Mouse (Mus musculus): ENCODE measurements at regions not wholly inside any gene's neighbourhood (a gene's known extent, or its start where the extent isn't known, plus 50 kb on each side); places are given as distances from the start of the nearest gene placed in this dataset.
"Not testable (repeated sequence)": the region's sequence is repeated elsewhere in the genome, so short reads cannot be mapped to it uniquely, and the experiment has no call there.

- H3K4me1 ChIP-seq (ENCODE audit: control insufficient read depth, insufficient read depth, low read length), result no peaks in the 10 kb centered on the region
These were observed 1590.0 kb downstream of the Efna5 start for GRCm38 (mm10) chr17:61291129-61291528.

GRCm38 (mm10) chr17:61288590-61288989, 1592.5 kb downstream of the Efna5 start:
- Histone ChIP-seq H3K4me1 (ENCODE audit: control insufficient read depth, insufficient read depth, low read length) (no peaks in the 10 kb centered on the region), H3K4me3 (replicated peaks; ENCODE audit: insufficient read depth, low read depth, low read length) (no peak overlapping the region), H3K27ac (ENCODE audit: insufficient read depth, low read length) (no peak overlapping the region), H3K27me3 (ENCODE audit: control insufficient read depth, insufficient read depth, low read length) (no peaks in the 10 kb centered on the region)
- no peak for DNase-seq
- WGBS, result 12% methylated on average over 2 of the region's 2 CpGs
- TF ChIP-seq CTCF (IDR thresholded peaks at IDR 0.05; ENCODE audit: borderline replicate concordance, insufficient read depth, low read depth, low read length) (no peak), POLR2A (IDR thresholded peaks at IDR 0.05; ENCODE audit: borderline replicate concordance, insufficient read depth, low read length) (no peak)

More at GRCm38 (mm10) chr17:61291129-61291528, 1590.0 kb downstream of the Efna5 start:
- no peak for DNase-seq
- WGBS, result 42% methylated on average over 3 of the region's 3 CpGs
- Histone ChIP-seq H3K27ac (ENCODE audit: insufficient read depth, low read length) (no peak overlapping the region), H3K27me3 (ENCODE audit: control insufficient read depth, insufficient read depth, low read length) (no peaks in the 10 kb centered on the region), H3K4me3 (replicated peaks; ENCODE audit: insufficient read depth, low read depth, low read length) (no peak overlapping the region)
- TF ChIP-seq CTCF (IDR thresholded peaks at IDR 0.05; ENCODE audit: borderline replicate concordance, insufficient read depth, low read depth, low read length) (no peak), POLR2A (IDR thresholded peaks at IDR 0.05; ENCODE audit: borderline replicate concordance, insufficient read depth, low read length) (no peak)

- DNase-seq, result no peak
These were observed 1607.5 kb downstream of the Efna5 start for GRCm38 (mm10) chr17:61273631-61274030.

GRCm38 (mm10) chr17:61256526-61256925, 1624.6 kb downstream of the Efna5 start:
- not testable (repeated sequence) for DNase-seq; H3K27ac ChIP-seq (ENCODE audit: insufficient read depth, low read length); H3K4me3 ChIP-seq (replicated peaks; ENCODE audit: insufficient read depth, low read depth, low read length); H3K27me3 ChIP-seq (ENCODE audit: control insufficient read depth, insufficient read depth, low read length); H3K4me1 ChIP-seq (ENCODE audit: control insufficient read depth, insufficient read depth, low read length)
- WGBS, result 73% methylated on average over 1 of the region's 1 CpGs

More at GRCm38 (mm10) chr17:61273631-61274030, 1607.5 kb downstream of the Efna5 start:
- TF ChIP-seq CTCF (IDR thresholded peaks at IDR 0.05; ENCODE audit: borderline replicate concordance, insufficient read depth, low read depth, low read length) (no peak), POLR2A (IDR thresholded peaks at IDR 0.05; ENCODE audit: borderline replicate concordance, insufficient read depth, low read length) (no peak)
- H3K27ac ChIP-seq (ENCODE audit: insufficient read depth, low read length), result no peak overlapping the region
- H3K4me1 ChIP-seq (ENCODE audit: control insufficient read depth, insufficient read depth, low read length), result no peaks in the 10 kb centered on the region
- no peaks in the 10 kb centered on the region for H3K27me3 ChIP-seq (ENCODE audit: control insufficient read depth, insufficient read depth, low read length)
- no peak overlapping the region for H3K4me3 ChIP-seq (replicated peaks; ENCODE audit: insufficient read depth, low read depth, low read length)

GRCm38 (mm10) chr17:61248411-61248810, 1632.7 kb downstream of the Efna5 start:
- WGBS, result 79% methylated on average over 3 of the region's 3 CpGs
- no peak for DNase-seq
- no peak overlapping the region for H3K27ac ChIP-seq (ENCODE audit: insufficient read depth, low read length)
- H3K4me1 ChIP-seq (ENCODE audit: control insufficient read depth, insufficient read depth, low read length), result no peaks in the 10 kb centered on the region
- no peaks in the 10 kb centered on the region for H3K27me3 ChIP-seq (ENCODE audit: control insufficient read depth, insufficient read depth, low read length)
- H3K4me3 ChIP-seq (replicated peaks; ENCODE audit: insufficient read depth, low read depth, low read length), result no peak overlapping the region
- TF ChIP-seq CTCF (IDR thresholded peaks at IDR 0.05; ENCODE audit: borderline replicate concordance, insufficient read depth, low read depth, low read length), result no peak
- no peak for TF ChIP-seq POLR2A (IDR thresholded peaks at IDR 0.05; ENCODE audit: borderline replicate concordance, insufficient read depth, low read length)

GRCm38 (mm10) chr17:61217198-61217722, 1663.9 kb downstream of the Efna5 start:
- 85% methylated on average over 7 of the region's 7 CpGs for WGBS
- no peak for DNase-seq
- no peak overlapping the region for H3K4me3 ChIP-seq (replicated peaks; ENCODE audit: insufficient read depth, low read depth, low read length)
- no peaks in the 10 kb centered on the region for H3K4me1 ChIP-seq (ENCODE audit: control insufficient read depth, insufficient read depth, low read length)
- no peak overlapping the region for H3K27ac ChIP-seq (ENCODE audit: insufficient read depth, low read length)
- no peaks in the 10 kb centered on the region for H3K27me3 ChIP-seq (ENCODE audit: control insufficient read depth, insufficient read depth, low read length)
- TF ChIP-seq POLR2A (IDR thresholded peaks at IDR 0.05; ENCODE audit: borderline replicate concordance, insufficient read depth, low read length) (no peak), CTCF (IDR thresholded peaks at IDR 0.05; ENCODE audit: borderline replicate concordance, insufficient read depth, low read depth, low read length) (no peak)

GRCm38 (mm10) chr17:61204316-61204715, 1676.8 kb downstream of the Efna5 start:
- H3K27ac ChIP-seq (ENCODE audit: insufficient read depth, low read length), result no peak overlapping the region
- no peak for TF ChIP-seq POLR2A (IDR thresholded peaks at IDR 0.05; ENCODE audit: borderline replicate concordance, insufficient read depth, low read length)
- no peak for TF ChIP-seq CTCF (IDR thresholded peaks at IDR 0.05; ENCODE audit: borderline replicate concordance, insufficient read depth, low read depth, low read length)
- no peak overlapping the region for H3K4me3 ChIP-seq (replicated peaks; ENCODE audit: insufficient read depth, low read depth, low read length)
- H3K27me3 ChIP-seq (ENCODE audit: control insufficient read depth, insufficient read depth, low read length), result no peaks in the 10 kb centered on the region
- no peak for DNase-seq
- no peaks in the 10 kb centered on the region for H3K4me1 ChIP-seq (ENCODE audit: control insufficient read depth, insufficient read depth, low read length)
- WGBS, result 79% methylated on average over 3 of the region's 3 CpGs

- 78% methylated on average over 3 of the region's 3 CpGs for WGBS
- H3K4me3 ChIP-seq (replicated peaks; ENCODE audit: insufficient read depth, low read depth, low read length), result not testable (repeated sequence)
These were observed 1693.2 kb downstream of the Efna5 start for GRCm38 (mm10) chr17:61187880-61188279.

More at GRCm38 (mm10) chr17:61187880-61188279, 1693.2 kb downstream of the Efna5 start:
- H3K27me3 ChIP-seq (ENCODE audit: control insufficient read depth, insufficient read depth, low read length); DNase-seq; H3K27ac ChIP-seq (ENCODE audit: insufficient read depth, low read length); H3K4me1 ChIP-seq (ENCODE audit: control insufficient read depth, insufficient read depth, low read length): not testable (repeated sequence)

All from cerebellum, adult 2 months (tissue).